Mouse (Mus musculus) erythroblast, embryonic 14.5 days (primary cell): ENCODE data around the gene Sorcs3. TPM values are rescaled to one million over a fixed set of nuclear protein-coding genes. Genes with fewer than 3 reads are reported as not detected.

Experiments
- H3K27me3 ChIP-seq: 2 replicates; pipeline ENCODE4 v1.6.1; 2012; ENCODE audit warnings: inconsistent platforms; ENCODE audit not compliant: control insufficient read depth
- H3K36me3 ChIP-seq: 2 replicates; pipeline ENCODE4 v1.6.1; 2012; ENCODE audit warnings: mild to moderate bottlenecking, inconsistent platforms; ENCODE audit not compliant: control insufficient read depth
- H3K4me1 ChIP-seq: 2 replicates; pipeline ENCODE4 v1.6.1; 2012; ENCODE audit warnings: inconsistent platforms; ENCODE audit not compliant: control insufficient read depth
- H3K4me3 ChIP-seq: replicated peaks from 2 replicates; pipeline ENCODE3; 2012; ENCODE audit warnings: moderate library complexity, mild to moderate bottlenecking, inconsistent platforms
- H3K9me3 ChIP-seq: 2 replicates; pipeline ENCODE4 v1.6.1; 2012; ENCODE audit warnings: low read length, inconsistent platforms, mixed read lengths; ENCODE audit not compliant: control insufficient read depth
- GATA1 ChIP-seq: IDR thresholded peaks from 2 replicates; pipeline ENCODE4 v1.6.1; 2012; ENCODE audit warnings: low read length, inconsistent platforms, mixed read lengths
- TAL1 ChIP-seq: IDR thresholded peaks from 3 replicates; pipeline ENCODE4 v1.6.1; 2012; ENCODE audit warnings: low read length, inconsistent platforms, mixed read lengths
- polyA plus RNA-seq: library from polyadenylated mRNA; stranded (reverse); fragments of >175 nt; gene quantifications from 2 replicates; pipeline ENCODE4 v1.2.3, GENCODE M21; 2012

Sorcs3 gene
- polyA plus RNA-seq, 1 experiment = not detected

DNA sequence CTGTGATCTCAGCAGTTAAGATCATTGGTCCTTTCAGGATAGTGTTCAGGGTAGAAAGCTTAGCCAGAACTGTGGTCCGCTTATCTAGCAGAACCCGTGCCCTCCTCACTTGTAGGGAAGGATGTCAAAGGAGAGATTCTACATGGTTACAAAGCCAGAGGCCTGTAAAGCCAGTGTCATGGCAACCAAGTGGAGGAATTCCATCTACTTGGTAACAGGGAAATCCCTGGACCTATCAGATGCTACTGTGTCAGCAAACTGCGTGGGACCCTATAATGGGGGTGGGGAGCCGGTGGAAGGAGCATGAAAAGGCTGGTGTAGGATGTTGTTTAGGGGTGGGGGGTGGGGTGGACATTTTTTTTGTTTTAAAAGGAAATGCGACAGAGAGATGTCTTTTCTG lies 57.9 kb downstream of the Sorcs3 start:
- Histone ChIP-seq H3K4me1 (no peaks in the 10 kb centered on the region), H3K9me3 (peaks cover 20% of the 10 kb centered on the region), H3K36me3 (no peaks in the 10 kb centered on the region), H3K4me3 (no peak overlapping the region), H3K27me3 (no peaks in the 10 kb centered on the region)
- TF ChIP-seq GATA1 (no peak), TAL1 (no peak)

DNA sequence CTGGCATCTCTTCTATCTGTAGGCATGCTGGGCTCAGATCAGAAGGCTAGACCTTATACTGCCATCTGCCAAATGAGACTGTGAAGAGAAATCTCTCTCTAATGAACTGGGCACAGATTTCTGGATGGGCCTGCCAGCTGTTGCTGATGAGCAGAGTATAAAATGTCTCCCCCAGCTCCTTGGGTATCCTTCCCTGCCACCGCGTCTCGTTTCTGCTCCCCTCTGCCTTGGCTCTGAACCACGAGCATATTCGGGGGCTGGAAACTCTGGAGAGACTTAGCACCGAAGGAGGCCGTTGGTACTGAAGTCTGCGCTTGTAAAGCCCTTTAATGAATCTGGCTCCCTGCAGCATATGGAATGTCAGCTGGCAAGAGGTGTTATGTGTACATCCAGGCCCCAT lies 74.4 kb downstream of the Sorcs3 start:
- H3K9me3 ChIP-seq = peaks cover 13% of the 10 kb centered on the region
- H3K4me1 ChIP-seq = no peaks in the 10 kb centered on the region
- H3K36me3 ChIP-seq = no peaks in the 10 kb centered on the region
- no peak overlapping the region for H3K4me3 ChIP-seq
- no peak for TF ChIP-seq GATA1
- no peak for TF ChIP-seq TAL1
- no peaks in the 10 kb centered on the region for H3K27me3 ChIP-seq

DNA sequence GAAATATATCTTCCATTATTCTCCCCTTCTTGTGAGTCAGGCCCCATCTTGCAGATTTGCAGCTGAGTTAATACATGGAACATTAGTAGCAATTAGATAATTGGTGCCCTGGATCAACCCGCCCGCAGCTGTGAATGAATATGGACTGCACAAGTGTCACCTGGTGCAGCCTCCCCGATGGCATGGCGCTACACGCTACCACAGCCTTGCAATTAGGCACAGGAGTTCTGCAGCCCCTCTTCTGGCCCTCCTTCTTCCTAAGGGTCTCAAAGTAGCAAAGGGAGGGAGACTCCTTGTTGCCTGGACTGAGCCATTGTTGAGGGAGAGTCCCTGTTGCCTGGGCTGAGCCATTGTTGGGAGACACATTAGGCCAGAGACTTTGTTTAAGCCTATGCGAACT lies 76.4 kb downstream of the Sorcs3 start:
- Histone ChIP-seq H3K4me3 (no peak overlapping the region), H3K27me3 (no peaks in the 10 kb centered on the region), H3K9me3 (peaks cover 16% of the 10 kb centered on the region), H3K36me3 (no peaks in the 10 kb centered on the region), H3K4me1 (no peaks in the 10 kb centered on the region)
- TF ChIP-seq TAL1 (no peak), GATA1 (no peak)

DNA sequence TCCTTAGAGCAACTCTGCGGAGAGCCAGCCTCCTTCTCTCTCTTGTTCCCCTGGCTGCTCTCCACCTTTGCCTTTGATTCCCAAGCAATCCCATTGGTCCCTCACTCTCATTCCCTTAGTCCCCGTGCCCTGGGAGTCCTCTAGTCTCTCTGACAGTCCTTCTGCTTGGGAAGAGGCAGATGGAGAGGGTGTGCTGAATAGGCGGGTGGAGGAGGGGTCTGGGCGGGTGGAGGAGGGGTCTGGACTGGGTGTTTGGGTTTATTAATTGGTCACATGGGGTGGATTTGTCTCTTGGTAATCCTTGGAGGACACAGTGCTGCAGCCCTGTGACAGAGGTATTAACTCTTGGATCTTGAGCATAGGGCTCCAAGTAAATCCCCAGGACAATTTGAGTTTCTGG lies 77.4 kb downstream of the Sorcs3 start:
- Histone ChIP-seq H3K9me3 (peaks cover 18% of the 10 kb centered on the region), H3K4me1 (no peaks in the 10 kb centered on the region), H3K36me3 (no peaks in the 10 kb centered on the region), H3K4me3 (no peak overlapping the region), H3K27me3 (no peaks in the 10 kb centered on the region)
- TF ChIP-seq TAL1 = no peak
- TF ChIP-seq GATA1 = no peak

DNA sequence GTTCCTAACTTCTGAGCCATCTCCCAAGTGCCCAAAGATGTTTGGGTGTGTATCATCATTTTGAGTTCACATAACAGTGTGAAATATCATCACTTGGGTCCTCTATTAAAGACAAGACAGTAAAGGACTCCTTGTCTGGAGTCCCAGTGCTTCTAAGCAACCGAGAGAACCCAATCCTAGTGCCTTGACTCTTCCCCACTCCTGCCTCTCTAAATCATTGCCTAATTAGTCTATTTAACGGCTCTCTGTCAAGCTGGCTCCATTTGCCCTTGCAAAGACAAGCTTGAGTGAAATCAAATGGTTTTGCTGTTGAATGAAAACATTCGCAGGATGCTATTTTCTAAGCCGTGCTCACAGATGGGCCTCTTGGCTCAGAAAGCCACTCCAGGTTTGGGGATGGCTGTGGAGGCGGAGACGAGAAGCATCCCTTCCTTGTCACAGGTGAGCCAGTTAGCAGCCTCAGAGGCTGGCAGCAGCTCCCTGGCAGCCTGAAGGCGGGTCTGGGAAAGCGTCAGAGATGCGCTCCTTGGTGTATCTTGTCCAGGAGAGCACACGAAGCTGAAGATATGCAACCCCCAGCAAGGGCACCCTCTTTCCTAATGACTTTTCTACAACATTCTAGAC lies 79.9 kb downstream of the Sorcs3 start:
- H3K4me3 ChIP-seq = no peak overlapping the region
- H3K27me3 ChIP-seq = no peaks in the 10 kb centered on the region
- no peaks in the 10 kb centered on the region for H3K36me3 ChIP-seq
- H3K4me1 ChIP-seq = no peaks in the 10 kb centered on the region
- no peak for TF ChIP-seq TAL1
- TF ChIP-seq GATA1 = no peak
- H3K9me3 ChIP-seq = peaks cover 21% of the 10 kb centered on the region

DNA sequence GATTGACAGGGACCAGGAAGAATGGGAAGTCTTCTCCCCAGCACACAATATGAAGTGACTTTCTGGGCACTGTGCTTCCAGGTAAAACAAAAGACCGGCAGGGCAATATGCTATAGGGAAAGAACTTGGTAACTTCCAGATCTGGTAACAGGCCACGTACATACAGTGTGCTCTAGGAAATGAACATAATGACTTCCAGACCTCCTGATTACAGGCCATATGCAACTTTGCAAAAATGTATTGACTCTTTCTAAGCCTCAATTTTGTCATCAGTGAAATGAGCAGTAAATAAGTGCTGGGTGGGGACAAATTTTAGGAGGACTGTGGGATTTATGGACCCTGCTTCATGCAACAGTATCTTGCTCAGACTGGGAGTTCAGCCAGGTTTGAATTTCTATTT lies 88.4 kb downstream of the Sorcs3 start:
- Histone ChIP-seq H3K4me3 (no peak overlapping the region), H3K27me3 (no peaks in the 10 kb centered on the region), H3K36me3 (no peaks in the 10 kb centered on the region), H3K9me3 (peaks cover 36% of the 10 kb centered on the region), H3K4me1 (no peaks in the 10 kb centered on the region)
- TF ChIP-seq GATA1 (no peak), TAL1 (no peak)

GRCm38 (mm10) chr19:48298384-48298783 lies 92.6 kb downstream of the Sorcs3 start:
- no peak overlapping the region for H3K4me3 ChIP-seq
- no peaks in the 10 kb centered on the region for H3K4me1 ChIP-seq
- H3K36me3 ChIP-seq = no peaks in the 10 kb centered on the region
- H3K27me3 ChIP-seq = no peaks in the 10 kb centered on the region
- peaks cover 29% of the 10 kb centered on the region for H3K9me3 ChIP-seq
- peak; percentile 58 for TF ChIP-seq GATA1
- no peak for TF ChIP-seq TAL1

DNA sequence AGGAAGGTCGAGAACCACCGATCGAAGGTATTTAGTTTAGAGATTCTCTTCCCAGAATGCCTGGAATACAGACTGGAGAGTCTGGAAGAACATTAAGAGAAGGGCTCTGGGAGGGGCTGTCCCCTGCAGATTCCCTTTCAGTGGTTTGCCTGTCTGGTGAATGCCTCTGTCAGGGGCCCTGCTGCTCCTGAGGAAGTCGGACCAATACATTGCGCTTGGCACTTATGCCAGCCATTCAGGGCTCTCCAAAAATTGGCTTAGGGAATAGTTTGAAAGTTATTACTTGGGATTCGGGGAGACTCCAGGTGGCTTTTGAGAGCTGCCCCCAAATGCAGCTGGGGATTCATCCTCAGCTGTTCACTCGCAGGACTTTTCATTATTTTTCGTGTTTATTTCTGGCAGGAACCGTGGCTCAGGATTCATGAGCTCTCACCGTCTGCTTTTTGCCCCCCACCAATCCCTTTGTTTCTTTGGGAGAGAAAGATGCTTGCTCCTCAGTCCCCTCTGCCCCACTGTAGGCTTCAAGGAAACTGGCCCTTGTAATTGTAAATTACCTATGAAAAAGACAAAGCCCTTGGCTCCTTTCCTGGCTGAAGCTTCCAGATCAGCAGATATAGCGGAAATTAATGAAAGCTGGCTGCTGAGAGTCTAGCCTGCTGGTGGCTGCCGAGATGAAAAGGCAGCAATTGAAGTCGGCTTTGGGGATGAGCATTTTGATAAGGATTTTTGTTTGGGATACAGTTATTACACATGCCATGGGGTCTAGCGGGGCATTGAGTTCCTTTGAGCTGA lies 94.8 kb downstream of the Sorcs3 start:
- H3K36me3 ChIP-seq = no peaks in the 10 kb centered on the region
- H3K9me3 ChIP-seq = peaks cover 20% of the 10 kb centered on the region
- H3K4me3 ChIP-seq = no peak overlapping the region
- H3K27me3 ChIP-seq = no peaks in the 10 kb centered on the region
- TF ChIP-seq TAL1 (no peak), GATA1 (no peak)
- no peaks in the 10 kb centered on the region for H3K4me1 ChIP-seq

GRCm38 (mm10) chr19:48301300-48301699 lies 95.5 kb downstream of the Sorcs3 start:
- no peaks in the 10 kb centered on the region for H3K4me1 ChIP-seq
- no peaks in the 10 kb centered on the region for H3K27me3 ChIP-seq
- no peaks in the 10 kb centered on the region for H3K36me3 ChIP-seq
- H3K4me3 ChIP-seq = no peak overlapping the region
- no peak for TF ChIP-seq GATA1
- TF ChIP-seq TAL1 = no peak
- H3K9me3 ChIP-seq = peaks cover 20% of the 10 kb centered on the region

GRCm38 (mm10) chr19:48308341-48308740 lies 102.5 kb downstream of the Sorcs3 start:
- H3K9me3 ChIP-seq = peaks cover 21% of the 10 kb centered on the region
- no peaks in the 10 kb centered on the region for H3K27me3 ChIP-seq
- no peaks in the 10 kb centered on the region for H3K4me1 ChIP-seq
- H3K36me3 ChIP-seq = no peaks in the 10 kb centered on the region
- TF ChIP-seq GATA1 = no peak
- no peak for TF ChIP-seq TAL1
- no peak overlapping the region for H3K4me3 ChIP-seq
